Mouse (Mus musculus): ENCODE results near the gene Hist2h2aa1. TPM values are rescaled to one million over a fixed set of nuclear protein-coding genes. Genes with fewer than 3 reads are reported as not detected.
"Not testable (repeated sequence)": the region's sequence is repeated elsewhere in the genome, so short reads cannot be mapped to it uniquely, and the experiment has no call there.

Gene Hist2h2aa1
- total RNA-seq, 2 experiments from 2014 or later, result 2.7 TPM; not detected in 1

- DNase-seq, result no peak
- intact Hi-C loops (cut with DNase I), result loop anchor here (2.0 kb wide), 1 partner anchor 14 kb away; no protein-coding TSS in a partner anchor
- H3K4me3 ChIP-seq, result no peak overlapping the region
- H3K27ac ChIP-seq, result no peak overlapping the region
- TF ChIP-seq CTCF (IDR thresholded peaks at IDR 0.05), result no peak
These were observed 8.4 kb upstream of the Hist2h2aa1 start for GRCm38 (mm10) chr3:96236834-96237334.

DNA sequence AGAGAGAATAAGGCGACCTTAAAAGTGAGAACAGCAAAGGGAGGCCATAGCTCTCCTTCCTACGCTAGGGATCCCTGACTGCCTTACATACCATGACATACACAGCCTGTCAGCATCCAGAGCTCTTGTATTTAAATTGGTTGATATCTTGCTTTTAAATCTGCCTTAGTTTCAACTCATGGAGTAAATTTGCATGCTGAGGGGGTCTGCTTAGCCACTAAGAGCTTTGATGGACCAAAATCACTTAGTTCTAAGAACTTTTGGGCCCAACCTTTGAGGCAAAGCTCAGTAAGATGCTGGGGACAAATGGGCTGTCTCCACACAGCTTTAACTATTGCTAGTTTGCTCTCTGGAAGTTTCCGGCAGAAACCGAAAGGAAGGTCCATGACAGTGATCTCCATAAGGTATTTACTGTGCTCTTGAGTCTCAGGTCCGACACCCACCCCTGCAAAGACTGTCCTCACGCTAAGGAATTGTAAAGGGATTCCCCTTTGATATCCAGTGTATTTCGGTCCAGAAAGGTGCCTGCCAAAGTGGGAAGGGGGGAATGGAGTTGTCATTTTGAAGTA lies 7.9 kb upstream of the Hist2h2aa1 start:
- no peak for TF ChIP-seq CTCF (IDR thresholded peaks at IDR 0.05)
- intact Hi-C loops (cut with DNase I), result loop anchor here (2.0 kb wide), 1 partner anchor 15 kb away; no protein-coding TSS in a partner anchor
- DNase-seq, result no peak
- H3K27ac ChIP-seq, result no peak overlapping the region
- no peak overlapping the region for H3K4me3 ChIP-seq

GRCm38 (mm10) chr3:96237904-96238511 lies 7.3 kb upstream of the Hist2h2aa1 start:
- TF ChIP-seq CTCF (IDR thresholded peaks at IDR 0.05), result no peak
- DNase-seq, result no peak
- H3K27ac ChIP-seq, result no peak overlapping the region
- intact Hi-C loops (cut with DNase I), result loop anchor here (2.0 kb wide), 1 partner anchor 15 kb away; no protein-coding TSS in a partner anchor
- H3K4me3 ChIP-seq, result peak overlapping the region; percentile 19; the same call in 1 of the 2 replicates

GRCm38 (mm10) chr3:96238954-96239793 lies 6.1 kb upstream of the Hist2h2aa1 start, which contains the start of gene Hist2h3c2:
Hist2h3c2 (minus strand) TSS chr3:96239127.
- intact Hi-C loops (cut with DNase I), result not testable (repeated sequence)
- Histone ChIP-seq H3K4me3 (peak within 1 kb of the TSS; percentile 71), H3K27ac (peak within 1 kb of the TSS; percentile 92)
- DNase-seq, result peak; percentile 64

GRCm38 (mm10) chr3:96239949-96240798 lies 5.1 kb upstream of the Hist2h2aa1 start, which contains the start of gene Hist2h2aa2:
Hist2h2aa2 (minus strand) TSS chr3:96240276.
- H3K27ac ChIP-seq, result peak within 1 kb of the TSS; percentile 92
- peak within 1 kb of the TSS; percentile 71 for H3K4me3 ChIP-seq
- DNase-seq, result peak; percentile 95
- intact Hi-C loops (cut with DNase I), result not testable (repeated sequence)

GRCm38 (mm10) chr3:96240799-96241197 lies 4.5 kb upstream of the Hist2h2aa1 start:
- no peak for TF ChIP-seq CTCF (IDR thresholded peaks at IDR 0.05)
- no peak for DNase-seq
- intact Hi-C loops (cut with DNase I), result no loop called here
- H3K4me3 ChIP-seq, result peak overlapping the region; percentile 64
- peak overlapping the region; percentile 89 for H3K27ac ChIP-seq

DNA sequence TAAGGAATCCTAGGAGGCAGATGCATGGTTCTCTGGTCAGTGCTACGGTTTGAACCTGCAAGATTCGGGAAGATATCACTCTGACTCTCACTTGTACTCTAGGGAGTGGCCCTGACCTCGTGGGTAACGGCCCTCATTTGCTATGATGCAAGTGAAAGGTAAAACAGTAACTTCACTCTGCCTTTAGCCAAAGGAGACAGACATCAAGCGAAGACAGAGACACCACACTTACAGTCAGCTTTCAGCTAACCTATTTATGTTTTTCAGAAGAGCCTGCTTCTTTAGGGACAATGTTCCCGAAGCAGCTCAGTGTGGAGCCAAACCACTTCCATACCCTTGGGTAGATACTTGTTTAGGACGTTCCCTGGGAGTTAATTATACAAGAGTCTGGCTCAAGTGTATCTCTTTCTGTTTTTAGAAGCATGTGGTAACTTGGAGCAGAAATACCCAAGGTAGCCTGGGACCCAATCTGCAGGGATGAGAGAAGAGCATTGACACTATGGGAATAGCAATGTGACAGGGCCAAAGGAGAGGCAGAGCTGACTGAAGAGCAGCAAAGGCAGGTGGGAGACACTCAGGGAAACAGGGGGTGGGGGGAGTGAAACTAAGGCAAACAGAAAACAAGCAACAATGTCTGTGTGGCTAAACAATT lies 1.2 kb upstream of the Hist2h2aa1 start:
- Histone ChIP-seq H3K4me3 (peak overlapping the region; percentile 78), H3K27ac (peak overlapping the region; percentile 99)
- no peak for TF ChIP-seq CTCF (IDR thresholded peaks at IDR 0.05)
- intact Hi-C loops (cut with DNase I), result no loop called here
- DNase-seq, result peak; percentile 28

- peak overlapping the region; percentile 81 for H3K27ac ChIP-seq
These were observed 721 bp downstream of the Hist2h2aa1 start for GRCm38 (mm10) chr3:96246018-96246417.

DNA sequence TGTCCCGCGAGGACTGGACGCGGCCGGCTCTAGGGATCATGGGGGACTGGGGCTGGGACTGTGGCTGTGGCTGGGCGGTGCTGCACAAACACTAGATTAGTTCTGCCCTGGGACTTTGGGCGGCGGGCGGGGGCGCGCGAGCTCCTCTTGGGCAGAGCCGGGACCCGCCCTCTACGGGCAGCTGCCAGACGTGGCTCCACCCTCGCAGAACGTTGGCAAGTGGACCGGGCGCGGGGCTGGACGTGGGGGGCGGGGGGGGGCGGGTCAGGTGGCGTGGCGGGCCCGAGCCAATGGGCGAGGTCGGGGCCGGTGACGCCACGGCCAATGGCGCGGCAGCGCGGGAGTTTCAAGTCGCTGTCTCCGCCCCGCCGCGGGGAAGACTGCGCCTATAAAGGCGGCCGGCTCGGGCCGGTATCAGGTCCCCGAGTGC lies 1.1 kb downstream of the Hist2h2aa1 start, which contains the start of gene Hist2h3c1:
Gene Hist2h3c1, plus strand, starts transcription at position 259 of the 430 bp plus-strand sequence.
- H3K27ac ChIP-seq, result peak within 1 kb of the TSS; percentile 81
- intact Hi-C loops (cut with DNase I); DNase-seq: not testable (repeated sequence)
- H3K4me3 ChIP-seq, result peak within 1 kb of the TSS; percentile 68

More at GRCm38 (mm10) chr3:96246018-96246417, 721 bp downstream of the Hist2h2aa1 start:
- DNase-seq; intact Hi-C loops (cut with DNase I): not testable (repeated sequence)
- peak overlapping the region; percentile 68 for H3K4me3 ChIP-seq

- intact Hi-C loops (cut with DNase I), result no loop called here
- Histone ChIP-seq H3K27ac (no peak overlapping the region), H3K4me3 (peak overlapping the region; percentile 45)
- no peak for DNase-seq
- TF ChIP-seq CTCF (IDR thresholded peaks at IDR 0.05), result no peak
These were observed 2.3 kb downstream of the Hist2h2aa1 start for GRCm38 (mm10) chr3:96247356-96248140.

All from gastrocnemius, adult 2 months (tissue).